ENCODE assay signal across 8 mouse cellular contexts in genomic region chr7:4526341-4527301, GRCm38 (mm10). TPM values are rescaled to one million over a fixed set of nuclear protein-coding genes. Genes with fewer than 3 reads are reported as not detected.
DNase-seq lines count a peak whose midpoint lies in the region; ATAC-seq and TF ChIP-seq lines count a peak whose summit lies in the region.

No protein-coding gene starts in this region.

- peaks cover 35% of the 10 kb centered on the region for H3K4me1 ChIP-seq in heart, embryonic 13.5 days
- H3K4me1 ChIP-seq in kidney, postnatal 0 days (replicated peaks; ENCODE audit: insufficient read depth, low read length): peaks cover 3% of the 10 kb centered on the region; the same call in 1 of the 2 replicates
- no peaks in the 10 kb centered on the region; the same call in none of the 2 replicates for H3K4me1 ChIP-seq in liver, embryonic 16.5 days (ENCODE audit: control insufficient read depth, low read depth, low read length)
- H3K4me1 ChIP-seq in neural tube, embryonic 12.5 days: peaks cover 6% of the 10 kb centered on the region

- ATAC-seq in CD4-positive, CD25-positive, alpha-beta regulatory T cell, adult 4 months: peak; percentile 97
- ATAC-seq in erythroid progenitor cell, adult 5-6 weeks (replicated peaks; ENCODE audit: low FRiP score, poor library complexity, severe bottlenecking): peak; percentile 85
- ATAC-seq in heart, embryonic 13.5 days (ENCODE audit: extremely low read depth, insufficient number of reproducible peaks, low FRiP score, low TSS enrichment): peak; percentile 53
- peak; percentile 82 for ATAC-seq in kidney, postnatal 0 days (replicated peaks; ENCODE audit: low FRiP score, low read depth)
- peak; percentile 84 for ATAC-seq in liver, embryonic 16.5 days (ENCODE audit: low read depth)
- ATAC-seq in neural tube, embryonic 12.5 days (ENCODE audit: low FRiP score, low read depth): peak; percentile 90

- H3K27me3 ChIP-seq in heart, embryonic 13.5 days (replicated peaks): peaks cover 36% of the 10 kb centered on the region
- H3K27me3 ChIP-seq in kidney, postnatal 0 days (ENCODE audit: insufficient read depth, low read length): no peaks in the 10 kb centered on the region
- peaks cover 3% of the 10 kb centered on the region for H3K27me3 ChIP-seq in liver, embryonic 16.5 days (ENCODE audit: control insufficient read depth, insufficient read depth, low read depth, low read length)
- H3K27me3 ChIP-seq in neural tube, embryonic 12.5 days (replicated peaks): peaks cover 18% of the 10 kb centered on the region

- peak overlapping the region; percentile 44 for H3K4me3 ChIP-seq in heart, embryonic 13.5 days
- H3K4me3 ChIP-seq in kidney, postnatal 0 days (replicated peaks; ENCODE audit: low read depth, low read length): peak overlapping the region; percentile 8; the same call in 1 of the 2 replicates
- H3K4me3 ChIP-seq in liver, embryonic 16.5 days (ENCODE audit: low read depth, low read length): peak overlapping the region; percentile 38
- peak overlapping the region; percentile 18 for H3K4me3 ChIP-seq in neural tube, embryonic 12.5 days

- no peaks in the 10 kb centered on the region for H3K36me3 ChIP-seq in heart, embryonic 13.5 days
- no peaks in the 10 kb centered on the region for H3K36me3 ChIP-seq in kidney, postnatal 0 days (ENCODE audit: insufficient read depth, low read length)
- H3K36me3 ChIP-seq in liver, embryonic 16.5 days (ENCODE audit: control insufficient read depth, insufficient read depth): no peaks in the 10 kb centered on the region
- H3K36me3 ChIP-seq in neural tube, embryonic 12.5 days: no peaks in the 10 kb centered on the region

- DNase-seq in brain, embryonic 18.5 days (ENCODE audit: low read depth, low spot score): peak; percentile 73
- DNase-seq in kidney, postnatal 0 days (ENCODE audit: low spot score): peak; percentile 95
- DNase-seq in testis, postnatal 10 days (ENCODE audit: low spot score): peak; percentile 91

- H3K27ac ChIP-seq in heart, embryonic 13.5 days (replicated peaks): peak overlapping the region; percentile 49
- H3K27ac ChIP-seq in kidney, postnatal 0 days: no peak overlapping the region
- no peak overlapping the region for H3K27ac ChIP-seq in liver, embryonic 16.5 days (ENCODE audit: low read length)
- H3K27ac ChIP-seq in neural tube, embryonic 12.5 days: no peak overlapping the region

- peak; percentile 80 for TF ChIP-seq CTCF in kidney, postnatal 0 days (IDR thresholded peaks at IDR 0.05; ENCODE audit: low read depth)

- peak overlapping the region; percentile 76 for H3K9ac ChIP-seq in heart, embryonic 13.5 days
- peak overlapping the region; percentile 46; the same call in 1 of the 2 replicates for H3K9ac ChIP-seq in kidney, postnatal 0 days (ENCODE audit: low read depth, low read length)
- H3K9ac ChIP-seq in liver, embryonic 16.5 days (ENCODE audit: low read depth, low read length): peak overlapping the region; percentile 10; the same call in 1 of the 2 replicates
- peak overlapping the region; percentile 30; the same call in 1 of the 2 replicates for H3K9ac ChIP-seq in neural tube, embryonic 12.5 days

- 20% methylated on average over 40 of the region's 40 CpGs for WGBS in heart, embryonic 13.5 days
- 30% methylated on average over 40 of the region's 40 CpGs for WGBS in kidney, postnatal 0 days
- 21% methylated on average over 40 of the region's 40 CpGs for WGBS in liver, embryonic 16.5 days (ENCODE audit: insufficient replicate concordance)
- 28% methylated on average over 40 of the region's 40 CpGs for whole genome bisulfite sequencing in neural tube, embryonic 12.5 days

- H3K4me2 ChIP-seq in heart, embryonic 13.5 days: peak overlapping the region; percentile 70
- H3K4me2 ChIP-seq in kidney, postnatal 0 days (ENCODE audit: low read length): peak overlapping the region; percentile 49
- peak overlapping the region; percentile 45 for H3K4me2 ChIP-seq in liver, embryonic 16.5 days (ENCODE audit: low read depth, low read length)
- peak overlapping the region; percentile 58 for H3K4me2 ChIP-seq in neural tube, embryonic 12.5 days (replicated peaks)

- no peaks in the 10 kb centered on the region for H3K9me3 ChIP-seq in heart, embryonic 13.5 days
- no peaks in the 10 kb centered on the region for H3K9me3 ChIP-seq in kidney, postnatal 0 days (replicated peaks; ENCODE audit: low read length)
- H3K9me3 ChIP-seq in liver, embryonic 16.5 days (replicated peaks; ENCODE audit: control insufficient read depth, low read length): no peaks in the 10 kb centered on the region
- H3K9me3 ChIP-seq in neural tube, embryonic 12.5 days: no peaks in the 10 kb centered on the region

RNA-seq across cellular contexts. Expression of gene Tnni3, which starts 2.6 kb away (rescaled TPM):
- 1 to 10 TPM; 1.6 to 2.4 TPM for polyA plus RNA-seq in CD4-positive, CD25-positive, alpha-beta regulatory T cell, adult 4 months (2017; shearing (Covaris generic))
- not detected in 2 replicates for total RNA-seq in erythroid progenitor cell, adult 5-6 weeks (2015; ENCODE audit: low replicate concordance)
- total RNA-seq in erythroid progenitor cell, adult 5-6 weeks (2017; ENCODE audit: low replicate concordance): not detected in 2 replicates
- polyA plus RNA-seq in heart, embryonic 13.5 days (2015; fragmentation: Nextera tagmentation; extraction: Ambion mirVana): 2,083 and 2,324 TPM in 2 replicates
- 5.6 and 6.3 TPM in 2 replicates for polyA plus RNA-seq in kidney, postnatal 0 days (2015; fragmentation: Nextera tagmentation; extraction: Ambion mirVana)
- polyA plus RNA-seq in liver, embryonic 16.5 days (2015; fragmentation: Nextera tagmentation; extraction: Ambion mirVana): 0.32 and 0.40 TPM in 2 replicates
- 2.8 and 2.9 TPM in 2 replicates for polyA plus RNA-seq in neural tube, embryonic 12.5 days (2016; fragmentation: Nextera tagmentation; extraction: Ambion mirVana)

RNA-seq across cellular contexts. Expression of gene Dnaaf3, which starts 5.6 kb away (rescaled TPM):
- polyA plus RNA-seq in CD4-positive, CD25-positive, alpha-beta regulatory T cell, adult 4 months (2017; shearing (Covaris generic)): 1 to 10 TPM; 1.4 to 2.8 TPM
- not detected in 2 replicates for total RNA-seq in erythroid progenitor cell, adult 5-6 weeks (2015; ENCODE audit: low replicate concordance)
- total RNA-seq in erythroid progenitor cell, adult 5-6 weeks (2017; ENCODE audit: low replicate concordance): 0.64 TPM in 1 of 2 replicates, not detected in the other
- 0.59 and 0.95 TPM in 2 replicates for polyA plus RNA-seq in heart, embryonic 13.5 days (2015; fragmentation: Nextera tagmentation; extraction: Ambion mirVana)
- 2.0 and 2.5 TPM in 2 replicates for polyA plus RNA-seq in kidney, postnatal 0 days (2015; fragmentation: Nextera tagmentation; extraction: Ambion mirVana)
- polyA plus RNA-seq in liver, embryonic 16.5 days (2015; fragmentation: Nextera tagmentation; extraction: Ambion mirVana): 0.16 and 0.19 TPM in 2 replicates
- 1.2 and 1.7 TPM in 2 replicates for polyA plus RNA-seq in neural tube, embryonic 12.5 days (2016; fragmentation: Nextera tagmentation; extraction: Ambion mirVana)

RNA-seq across cellular contexts. Expression of gene Tnnt1, which starts 10.4 kb away (rescaled TPM):
- 1 to 10 TPM; 6.9 to 8.3 TPM for polyA plus RNA-seq in CD4-positive, CD25-positive, alpha-beta regulatory T cell, adult 4 months (2017; shearing (Covaris generic))
- 1.4 TPM in 1 of 2 replicates, not detected in the other for total RNA-seq in erythroid progenitor cell, adult 5-6 weeks (2015; ENCODE audit: low replicate concordance)
- 3.9 TPM in 1 of 2 replicates, not detected in the other for total RNA-seq in erythroid progenitor cell, adult 5-6 weeks (2017; ENCODE audit: low replicate concordance)
- polyA plus RNA-seq in heart, embryonic 13.5 days (2015; fragmentation: Nextera tagmentation; extraction: Ambion mirVana): 610 and 755 TPM in 2 replicates
- polyA plus RNA-seq in kidney, postnatal 0 days (2015; fragmentation: Nextera tagmentation; extraction: Ambion mirVana): 10.8 and 15.2 TPM in 2 replicates
- polyA plus RNA-seq in liver, embryonic 16.5 days (2015; fragmentation: Nextera tagmentation; extraction: Ambion mirVana): 9.3 and 15.2 TPM in 2 replicates
- polyA plus RNA-seq in neural tube, embryonic 12.5 days (2016; fragmentation: Nextera tagmentation; extraction: Ambion mirVana): 58.1 and 75.1 TPM in 2 replicates

RNA-seq across cellular contexts. Expression of gene Syt5, which starts 20.7 kb away (rescaled TPM):
- under 1 TPM in 1 of 2 experiments, not detected in 1; 0.35 TPM for polyA plus RNA-seq in CD4-positive, CD25-positive, alpha-beta regulatory T cell, adult 4 months (2017; shearing (Covaris generic))
- not detected in 2 replicates for total RNA-seq in erythroid progenitor cell, adult 5-6 weeks (2015; ENCODE audit: low replicate concordance)
- not detected in 2 replicates for total RNA-seq in erythroid progenitor cell, adult 5-6 weeks (2017; ENCODE audit: low replicate concordance)
- polyA plus RNA-seq in heart, embryonic 13.5 days (2015; fragmentation: Nextera tagmentation; extraction: Ambion mirVana): 1.4 and 2.7 TPM in 2 replicates
- 6.4 and 6.6 TPM in 2 replicates for polyA plus RNA-seq in kidney, postnatal 0 days (2015; fragmentation: Nextera tagmentation; extraction: Ambion mirVana)
- 0.48 and 0.52 TPM in 2 replicates for polyA plus RNA-seq in liver, embryonic 16.5 days (2015; fragmentation: Nextera tagmentation; extraction: Ambion mirVana)
- 27.9 and 28.6 TPM in 2 replicates for polyA plus RNA-seq in neural tube, embryonic 12.5 days (2016; fragmentation: Nextera tagmentation; extraction: Ambion mirVana)

RNA-seq across cellular contexts. Expression of gene Ppp1r12c, which starts 25.1 kb away (rescaled TPM):
- 10 to 100 TPM; 13.5 to 27.7 TPM for polyA plus RNA-seq in CD4-positive, CD25-positive, alpha-beta regulatory T cell, adult 4 months (2017; shearing (Covaris generic))
- total RNA-seq in erythroid progenitor cell, adult 5-6 weeks (2015; ENCODE audit: low replicate concordance): 73.9 and 133 TPM in 2 replicates
- total RNA-seq in erythroid progenitor cell, adult 5-6 weeks (2017; ENCODE audit: low replicate concordance): 123 and 130 TPM in 2 replicates
- 29.2 and 33.9 TPM in 2 replicates for polyA plus RNA-seq in heart, embryonic 13.5 days (2015; fragmentation: Nextera tagmentation; extraction: Ambion mirVana)
- polyA plus RNA-seq in kidney, postnatal 0 days (2015; fragmentation: Nextera tagmentation; extraction: Ambion mirVana): 31.3 and 33.8 TPM in 2 replicates
- polyA plus RNA-seq in liver, embryonic 16.5 days (2015; fragmentation: Nextera tagmentation; extraction: Ambion mirVana): 6.9 and 8.0 TPM in 2 replicates
- polyA plus RNA-seq in neural tube, embryonic 12.5 days (2016; fragmentation: Nextera tagmentation; extraction: Ambion mirVana): 61.1 and 72.5 TPM in 2 replicates

Comparison
In these comparisons a context has a peak if more than half of its experiments do, and no peak if none do; other contexts are left out.
1. H3K9ac ChIP-seq: peak in every context shown above with its lines; median percentile 76 in heart, embryonic 13.5 days; 46 in kidney, postnatal 0 days; 30 in neural tube, embryonic 12.5 days; 10 in liver, embryonic 16.5 days.
2. RNA of gene Tnni3, which starts 2.6 kb away (polyA plus RNA-seq): 2,083 to 2,324 TPM in heart, embryonic 13.5 days; 5.6 to 6.3 TPM in kidney, postnatal 0 days, 2.8 to 2.9 TPM in neural tube, embryonic 12.5 days, 1.6 to 2.4 TPM in CD4-positive, CD25-positive, alpha-beta regulatory T cell, adult 4 months and 0.32 to 0.40 TPM in liver, embryonic 16.5 days; every median in the first group is over 100 times any median in the second.
3. Peak in every context shown above with its lines, with median percentiles within 50 percentile points of each other: ATAC-seq, DNase-seq, H3K4me2 ChIP-seq and H3K4me3 ChIP-seq.